Mouse (Mus musculus): ENCODE results near the gene 9530003J23Rik. TPM values are rescaled to one million over a fixed set of nuclear protein-coding genes. Genes with fewer than 3 reads are reported as not detected.
A peak's percentile ranks its signal among the peaks of the same experiment; 100 is the strongest.
"Not testable (repeated sequence)": the region's sequence is repeated elsewhere in the genome, so short reads cannot be mapped to it uniquely, and the experiment has no call there.

Gene 9530003J23Rik
- polyA plus RNA-seq, 1 experiment from 2014 or later: not detected

DNA sequence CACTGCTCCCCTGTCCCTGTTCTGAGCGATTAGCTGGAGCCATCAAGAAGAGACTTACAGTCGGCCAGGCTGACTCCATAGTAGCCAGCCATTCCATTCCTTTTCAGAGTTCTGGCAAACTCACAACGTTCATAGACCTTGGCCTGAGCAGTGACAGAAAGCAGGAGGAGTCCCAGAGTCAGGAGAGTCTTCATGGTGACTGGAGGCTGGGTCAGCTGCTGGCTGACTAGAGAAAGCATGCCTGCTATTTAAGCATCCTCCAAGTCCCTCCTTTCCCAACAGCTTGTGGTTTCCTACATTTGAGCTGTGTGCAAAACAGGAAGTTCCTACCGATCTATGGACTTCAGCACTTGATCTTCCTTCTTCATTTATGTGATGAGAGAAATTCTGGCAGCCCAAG lies 43.5 kb upstream of the 9530003J23Rik start, which contains the start of gene Lyz2:
Gene Lyz2, minus strand, starts transcription at position 273 of the 400 bp plus-strand sequence.
- H3K4me3 ChIP-seq (replicated peaks; ENCODE audit: low read depth, low read length): no peak within 1 kb of the TSS
- H3K9me3 ChIP-seq (ENCODE audit: control insufficient read depth, low read length): no peaks in the 10 kb centered on the region
- H3K27me3 ChIP-seq (ENCODE audit: control insufficient read depth, insufficient read depth, low read length): no peaks in the 10 kb centered on the region
- DNase-seq (no peak), ATAC-seq (ENCODE audit: low FRiP score, low TSS enrichment) (no peak)
- H3K4me2 ChIP-seq (ENCODE audit: low read length): no peak within 1 kb of the TSS
- H3K27ac ChIP-seq (replicated peaks; ENCODE audit: low read depth, low read length): no peak within 1 kb of the TSS
- no peak within 1 kb of the TSS for H3K9ac ChIP-seq (replicated peaks; ENCODE audit: low read length)
- no peaks in the 10 kb centered on the region for H3K4me1 ChIP-seq (ENCODE audit: control insufficient read depth, insufficient read depth, low read length)
- 65% methylated on average over 4 of the region's 4 CpGs for WGBS
- H3K36me3 ChIP-seq (ENCODE audit: control insufficient read depth, insufficient read depth, low read length): no peaks in the 10 kb centered on the region

DNA sequence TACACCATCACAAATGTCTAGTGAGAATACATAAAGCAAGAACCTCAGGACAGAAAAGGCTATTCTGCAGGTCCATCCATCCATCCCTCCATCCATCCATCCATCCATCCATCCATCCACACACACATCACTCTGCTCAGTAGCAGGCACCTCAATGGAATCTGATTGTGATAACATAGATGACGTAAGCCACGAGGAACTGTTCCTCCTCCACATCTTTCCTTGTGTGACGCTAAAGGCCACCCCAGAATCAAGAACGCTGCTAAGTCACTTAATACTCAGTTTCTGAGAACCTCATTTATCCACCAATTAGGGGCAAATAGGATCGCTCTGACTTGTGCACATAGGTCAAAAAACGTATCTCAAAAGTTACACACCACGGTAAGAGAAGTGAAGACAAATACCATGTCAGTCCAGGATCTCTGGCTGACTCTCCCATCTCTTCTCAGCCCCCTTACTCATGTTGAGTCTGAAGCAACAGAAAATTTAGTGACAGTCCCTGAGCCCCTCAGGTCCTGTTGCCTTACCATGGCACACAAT lies 42.9 kb upstream of the 9530003J23Rik start:
- no peak for ATAC-seq (ENCODE audit: low FRiP score, low TSS enrichment)
- no peak for DNase-seq
- no peak overlapping the region for H3K27ac ChIP-seq (replicated peaks; ENCODE audit: low read depth, low read length)
- H3K27me3 ChIP-seq (ENCODE audit: control insufficient read depth, insufficient read depth, low read length): no peaks in the 10 kb centered on the region
- H3K9me3 ChIP-seq (ENCODE audit: control insufficient read depth, low read length): no peaks in the 10 kb centered on the region
- WGBS: 88% methylated on average over 7 of the region's 7 CpGs
- no peak overlapping the region for H3K9ac ChIP-seq (replicated peaks; ENCODE audit: low read length)
- no peak overlapping the region for H3K4me2 ChIP-seq (ENCODE audit: low read length)
- no peaks in the 10 kb centered on the region for H3K4me1 ChIP-seq (ENCODE audit: control insufficient read depth, insufficient read depth, low read length)
- H3K36me3 ChIP-seq (ENCODE audit: control insufficient read depth, insufficient read depth, low read length): no peaks in the 10 kb centered on the region
- no peak overlapping the region for H3K4me3 ChIP-seq (replicated peaks; ENCODE audit: low read depth, low read length)

- DNase-seq: no peak
- Histone ChIP-seq H3K27ac (replicated peaks; ENCODE audit: low read depth, low read length) (no peak overlapping the region), H3K27me3 (ENCODE audit: control insufficient read depth, insufficient read depth, low read length) (no peaks in the 10 kb centered on the region), H3K4me1 (ENCODE audit: control insufficient read depth, insufficient read depth, low read length) (no peaks in the 10 kb centered on the region), H3K36me3 (ENCODE audit: control insufficient read depth, insufficient read depth, low read length) (no peaks in the 10 kb centered on the region), H3K9me3 (ENCODE audit: control insufficient read depth, low read length) (no peaks in the 10 kb centered on the region), H3K4me3 (replicated peaks; ENCODE audit: low read depth, low read length) (no peak overlapping the region), H3K4me2 (ENCODE audit: low read length) (no peak overlapping the region), H3K9ac (replicated peaks; ENCODE audit: low read length) (no peak overlapping the region)
- no peak for ATAC-seq (ENCODE audit: low FRiP score, low TSS enrichment)
- 48% methylated on average over 1 of the region's 1 CpGs for WGBS
Measured at GRCm38 (mm10) chr10:117280000-117280399, 41.5 kb upstream of the 9530003J23Rik start.

DNA sequence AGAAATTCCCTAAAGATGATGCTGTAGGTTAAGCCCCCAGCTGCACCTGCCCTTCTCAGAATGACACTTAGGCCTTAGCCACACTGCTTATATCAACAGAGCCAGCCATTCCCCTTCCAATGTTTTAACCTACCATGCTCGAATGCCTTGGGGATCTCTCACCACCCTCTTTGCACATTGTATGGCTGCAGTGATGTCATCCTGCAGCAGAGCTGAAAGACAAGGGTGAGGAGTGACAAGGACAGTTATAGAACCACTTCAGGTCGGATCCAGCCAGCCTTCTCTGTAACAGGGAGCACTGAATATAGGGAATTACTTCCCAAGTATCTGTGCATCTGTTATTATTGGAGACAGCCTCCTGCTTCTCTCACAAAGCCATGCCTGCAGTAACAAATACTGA lies 40.0 kb upstream of the 9530003J23Rik start:
- not testable (repeated sequence) for H3K27ac ChIP-seq (replicated peaks; ENCODE audit: low read depth, low read length); H3K4me3 ChIP-seq (replicated peaks; ENCODE audit: low read depth, low read length); H3K27me3 ChIP-seq (ENCODE audit: control insufficient read depth, insufficient read depth, low read length); H3K9me3 ChIP-seq (ENCODE audit: control insufficient read depth, low read length); H3K9ac ChIP-seq (replicated peaks; ENCODE audit: low read length); ATAC-seq (ENCODE audit: low FRiP score, low TSS enrichment); H3K4me2 ChIP-seq (ENCODE audit: low read length); DNase-seq; H3K4me1 ChIP-seq (ENCODE audit: control insufficient read depth, insufficient read depth, low read length); H3K36me3 ChIP-seq (ENCODE audit: control insufficient read depth, insufficient read depth, low read length)
- 51% methylated on average over 2 of the region's 2 CpGs for WGBS

GRCm38 (mm10) chr10:117277779-117278178 lies 39.3 kb upstream of the 9530003J23Rik start:
- ATAC-seq (ENCODE audit: low FRiP score, low TSS enrichment); H3K9ac ChIP-seq (replicated peaks; ENCODE audit: low read length); H3K4me1 ChIP-seq (ENCODE audit: control insufficient read depth, insufficient read depth, low read length); H3K36me3 ChIP-seq (ENCODE audit: control insufficient read depth, insufficient read depth, low read length); H3K27me3 ChIP-seq (ENCODE audit: control insufficient read depth, insufficient read depth, low read length); H3K4me2 ChIP-seq (ENCODE audit: low read length); H3K27ac ChIP-seq (replicated peaks; ENCODE audit: low read depth, low read length); H3K9me3 ChIP-seq (ENCODE audit: control insufficient read depth, low read length); DNase-seq; H3K4me3 ChIP-seq (replicated peaks; ENCODE audit: low read depth, low read length): not testable (repeated sequence)
- 89% methylated on average over 9 of the region's 9 CpGs for WGBS

DNA sequence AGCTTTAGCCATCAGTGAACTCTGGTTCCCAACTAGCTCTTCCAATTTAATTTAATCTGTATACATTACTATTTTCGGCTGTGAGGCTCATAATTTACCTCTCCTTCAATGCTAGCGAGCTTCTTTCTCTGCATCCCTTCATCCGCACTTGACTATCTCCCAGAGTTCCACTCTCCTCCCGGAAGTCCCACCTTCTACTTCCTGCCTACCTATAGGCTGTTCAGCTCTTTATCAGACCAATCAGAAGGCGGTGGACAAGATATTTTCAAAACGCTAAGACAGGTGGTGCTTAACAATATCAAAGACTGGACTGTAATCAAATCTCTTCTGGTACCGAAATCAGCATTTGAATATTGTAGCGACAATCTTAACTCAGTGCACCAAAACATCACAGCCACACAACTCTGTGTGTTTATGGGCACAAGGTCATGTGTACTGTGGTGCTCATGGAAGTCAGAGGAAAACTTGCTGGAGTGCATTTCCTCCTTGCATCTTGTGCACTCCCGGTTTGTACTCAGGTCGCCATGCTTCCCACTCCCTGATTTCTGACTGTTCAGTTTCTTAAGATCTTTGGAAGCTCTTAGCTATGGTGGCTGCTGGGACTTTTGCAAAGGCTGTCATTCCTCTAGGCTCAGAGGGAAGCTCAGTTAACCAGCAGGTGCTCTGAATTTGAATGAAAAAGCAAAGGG lies 37.3 kb upstream of the 9530003J23Rik start:
- Histone ChIP-seq H3K36me3 (ENCODE audit: control insufficient read depth, insufficient read depth, low read length) (no peaks in the 10 kb centered on the region), H3K4me3 (replicated peaks; ENCODE audit: low read depth, low read length) (no peak overlapping the region), H3K27ac (replicated peaks; ENCODE audit: low read depth, low read length) (no peak overlapping the region), H3K4me2 (ENCODE audit: low read length) (no peak overlapping the region), H3K27me3 (ENCODE audit: control insufficient read depth, insufficient read depth, low read length) (no peaks in the 10 kb centered on the region), H3K9me3 (ENCODE audit: control insufficient read depth, low read length) (no peaks in the 10 kb centered on the region), H3K4me1 (ENCODE audit: control insufficient read depth, insufficient read depth, low read length) (no peaks in the 10 kb centered on the region), H3K9ac (replicated peaks; ENCODE audit: low read length) (no peak overlapping the region)
- ATAC-seq (ENCODE audit: low FRiP score, low TSS enrichment) (no peak), DNase-seq (no peak)
- WGBS: 88% methylated on average over 10 of the region's 10 CpGs

DNA sequence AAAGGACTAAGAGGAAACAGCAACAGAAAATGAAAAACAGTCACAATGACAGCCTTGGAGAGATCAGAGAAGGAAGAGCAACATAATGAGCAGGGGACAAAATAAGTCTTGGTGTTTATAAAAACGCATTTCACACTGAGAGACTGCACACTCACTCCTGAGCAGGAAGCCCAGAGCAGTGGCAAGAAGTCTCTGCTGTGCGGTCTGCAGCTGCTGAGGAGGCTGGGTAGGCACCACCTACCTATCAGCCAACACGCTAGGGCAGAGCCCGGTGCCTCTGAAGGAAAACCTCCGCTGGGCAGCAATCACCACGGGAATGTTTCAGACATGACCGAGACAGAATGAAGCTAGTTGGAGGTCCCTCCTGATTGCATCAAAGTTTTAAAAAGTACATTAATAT lies 36.1 kb upstream of the 9530003J23Rik start:
- 97% methylated on average over 3 of the region's 7 CpGs for WGBS
- H3K4me3 ChIP-seq (replicated peaks; ENCODE audit: low read depth, low read length); H3K9ac ChIP-seq (replicated peaks; ENCODE audit: low read length); H3K9me3 ChIP-seq (ENCODE audit: control insufficient read depth, low read length); H3K4me2 ChIP-seq (ENCODE audit: low read length); H3K4me1 ChIP-seq (ENCODE audit: control insufficient read depth, insufficient read depth, low read length); H3K27me3 ChIP-seq (ENCODE audit: control insufficient read depth, insufficient read depth, low read length); H3K27ac ChIP-seq (replicated peaks; ENCODE audit: low read depth, low read length); ATAC-seq (ENCODE audit: low FRiP score, low TSS enrichment); DNase-seq; H3K36me3 ChIP-seq (ENCODE audit: control insufficient read depth, insufficient read depth, low read length): not testable (repeated sequence)

GRCm38 (mm10) chr10:117272023-117272422 lies 33.5 kb upstream of the 9530003J23Rik start:
- peak; percentile 48 for DNase-seq
- H3K9ac ChIP-seq (replicated peaks; ENCODE audit: low read length): no peak overlapping the region
- no peaks in the 10 kb centered on the region for H3K4me1 ChIP-seq (ENCODE audit: control insufficient read depth, insufficient read depth, low read length)
- no peak overlapping the region for H3K4me3 ChIP-seq (replicated peaks; ENCODE audit: low read depth, low read length)
- no peaks in the 10 kb centered on the region for H3K9me3 ChIP-seq (ENCODE audit: control insufficient read depth, low read length)
- no peaks in the 10 kb centered on the region for H3K27me3 ChIP-seq (ENCODE audit: control insufficient read depth, insufficient read depth, low read length)
- H3K27ac ChIP-seq (replicated peaks; ENCODE audit: low read depth, low read length): no peak overlapping the region
- no peaks in the 10 kb centered on the region for H3K36me3 ChIP-seq (ENCODE audit: control insufficient read depth, insufficient read depth, low read length)
- ATAC-seq (ENCODE audit: low FRiP score, low TSS enrichment): no peak
- H3K4me2 ChIP-seq (ENCODE audit: low read length): no peak overlapping the region

DNA sequence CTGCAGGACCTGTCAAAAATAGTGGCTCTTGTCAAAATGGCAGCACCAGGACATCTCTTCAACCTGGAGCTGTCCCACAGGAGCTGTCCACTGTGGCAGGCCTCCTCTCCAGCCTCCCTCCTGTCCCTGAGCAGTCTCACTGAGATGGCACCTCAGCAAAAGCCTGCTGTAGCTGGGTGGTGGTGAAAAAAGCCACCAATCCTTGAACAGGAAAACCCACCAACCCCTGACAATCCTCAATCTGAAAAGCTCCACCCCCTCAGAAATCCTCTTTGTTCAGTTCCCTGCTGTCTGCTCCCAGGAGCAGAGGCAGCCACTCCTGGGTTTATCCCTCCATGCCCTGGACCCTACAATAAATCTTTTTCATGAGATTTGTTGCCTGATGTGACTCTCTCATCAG lies 21.4 kb upstream of the 9530003J23Rik start:
- Histone ChIP-seq H3K36me3 (ENCODE audit: control insufficient read depth, insufficient read depth, low read length) (no peaks in the 10 kb centered on the region), H3K4me2 (ENCODE audit: low read length) (no peak overlapping the region), H3K4me1 (ENCODE audit: control insufficient read depth, insufficient read depth, low read length) (no peaks in the 10 kb centered on the region), H3K4me3 (replicated peaks; ENCODE audit: low read depth, low read length) (no peak overlapping the region), H3K9ac (replicated peaks; ENCODE audit: low read length) (no peak overlapping the region), H3K27ac (replicated peaks; ENCODE audit: low read depth, low read length) (no peak overlapping the region), H3K9me3 (ENCODE audit: control insufficient read depth, low read length) (0 out of 2 replicates have a peak, but pooled peaks cover 2% of the 10 kb centered on the region), H3K27me3 (ENCODE audit: control insufficient read depth, insufficient read depth, low read length) (no peaks in the 10 kb centered on the region)
- peak; percentile 26 for DNase-seq
- no peak for ATAC-seq (ENCODE audit: low FRiP score, low TSS enrichment)
